ENCODE assay signal across 9 mouse cellular contexts in the genomic region with DNA sequence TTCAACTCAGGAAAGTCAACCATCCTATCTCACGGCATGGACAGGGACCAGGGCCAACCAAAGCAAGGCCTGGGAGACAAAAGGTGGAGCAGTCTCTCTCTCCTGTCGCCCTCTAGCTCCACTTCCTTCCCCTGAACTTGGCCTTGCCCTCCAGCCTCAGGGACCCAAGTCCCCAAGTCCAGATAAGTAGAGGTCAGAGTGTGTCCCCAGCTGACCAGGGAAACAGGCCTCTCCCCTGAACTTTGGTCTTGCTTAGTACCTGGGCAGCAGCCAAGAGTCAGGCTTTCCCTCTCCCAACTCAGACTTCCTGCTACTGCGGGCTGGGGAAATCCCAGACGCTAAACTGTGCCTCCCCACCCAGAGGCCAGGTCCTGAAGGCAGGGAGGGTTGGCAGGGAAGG. TPM values are rescaled to one million over a fixed set of nuclear protein-coding genes. Genes with fewer than 3 reads are reported as not detected.
DNase-seq lines count a peak whose midpoint lies in the region; ATAC-seq and TF ChIP-seq lines count a peak whose summit lies in the region.
"Had no signal": no experiment of that assay in that cellular context is flagged by ENCODE, and none has a peak within 500 bp of the region (broad histone marks: within the 10 kb centered on the region; RNA-seq: fewer than 3 reads in every experiment).

No protein-coding gene starts in this region.

- peak overlapping the region; percentile 71 for H3K27ac ChIP-seq in gastrocnemius, adult 2 months
- H3K27ac ChIP-seq in kidney, postnatal 0 days: no peak overlapping the region
- no peak overlapping the region for H3K27ac ChIP-seq in cerebellum, adult 2 months (ENCODE audit: insufficient read depth, low read length)
- H3K27ac ChIP-seq: hindbrain, embryonic 15.5 days had no signal

- TF ChIP-seq POLR2A in cerebellum, adult 2 months (IDR thresholded peaks at IDR 0.05; ENCODE audit: borderline replicate concordance, insufficient read depth, low read length): no peak

- DNase-seq in gastrocnemius, adult 2 months: peak; percentile 54
- no peak for DNase-seq in gastrocnemius, postnatal 10 days
- DNase-seq in heart, adult 9 months (ENCODE audit: low spot score in 2 of 2): peak; percentile 85 to 88
- peak; percentile 33 for DNase-seq in kidney, postnatal 0 days (ENCODE audit: low spot score)
- peak; percentile 69 for DNase-seq in lung, postnatal 25 days (ENCODE audit: low spot score)
- no peak for DNase-seq in cerebellum, adult 2 months
- no peak for DNase-seq in left cerebral cortex, adult 11 months (ENCODE audit: low spot score)
- no peak for DNase-seq in cerebellum, adult 8-10 months

- ATAC-seq in kidney, postnatal 0 days (replicated peaks; ENCODE audit: low FRiP score, low read depth): no peak

- no peaks in the 10 kb centered on the region for H3K4me1 ChIP-seq in kidney, postnatal 0 days (replicated peaks; ENCODE audit: insufficient read depth, low read length)
- H3K4me1 ChIP-seq in cerebellum, adult 2 months (ENCODE audit: control insufficient read depth, insufficient read depth, low read length): peaks cover 6% of the 10 kb centered on the region; the same call in 1 of the 2 replicates

- WGBS in kidney, postnatal 0 days: 34% methylated on average over 4 of the region's 4 CpGs
- WGBS in cerebellum, adult 2 months: 45% methylated on average over 4 of the region's 4 CpGs

- H3K9ac ChIP-seq in kidney, postnatal 0 days (ENCODE audit: low read depth, low read length): no peak overlapping the region

- no peak for TF ChIP-seq CTCF in gastrocnemius, adult 2 months (IDR thresholded peaks at IDR 0.05)
- TF ChIP-seq CTCF in kidney, postnatal 0 days (IDR thresholded peaks at IDR 0.05; ENCODE audit: low read depth): no peak
- no peak for TF ChIP-seq CTCF in cerebellum, adult 2 months (IDR thresholded peaks at IDR 0.05; ENCODE audit: borderline replicate concordance, insufficient read depth, low read depth, low read length)

- H3K36me3 ChIP-seq in kidney, postnatal 0 days (ENCODE audit: insufficient read depth, low read length): no peaks in the 10 kb centered on the region
- H3K36me3 ChIP-seq: hindbrain, embryonic 15.5 days had no signal

- intact Hi-C loops in gastrocnemius, adult 2 months (cut with DNase I): no loop called here

- H3K9me3 ChIP-seq in kidney, postnatal 0 days (replicated peaks; ENCODE audit: low read length): no peaks in the 10 kb centered on the region
- H3K9me3 ChIP-seq: hindbrain, embryonic 15.5 days had no signal

- H3K27me3 ChIP-seq in kidney, postnatal 0 days (ENCODE audit: insufficient read depth, low read length): no peaks in the 10 kb centered on the region
- no peaks in the 10 kb centered on the region for H3K27me3 ChIP-seq in cerebellum, adult 2 months (ENCODE audit: control insufficient read depth, insufficient read depth, low read length)
- H3K27me3 ChIP-seq: hindbrain, embryonic 15.5 days had no signal

- H3K4me3 ChIP-seq in gastrocnemius, adult 2 months: peak overlapping the region; percentile 59
- H3K4me3 ChIP-seq in kidney, postnatal 0 days (replicated peaks; ENCODE audit: low read depth, low read length): no peak overlapping the region
- no peak overlapping the region for H3K4me3 ChIP-seq in cerebellum, adult 2 months (replicated peaks; ENCODE audit: insufficient read depth, low read depth, low read length)
- H3K4me3 ChIP-seq: hindbrain, embryonic 15.5 days had no signal

- no peak overlapping the region for H3K4me2 ChIP-seq in kidney, postnatal 0 days (ENCODE audit: low read length)

RNA-seq across cellular contexts. Expression of gene Etv3, which starts 16.1 kb away (rescaled TPM):
- 10 to 100 TPM in 1 of 2 experiments, 1 to 10 TPM in 1; 9.5 to 10.6 TPM for total RNA-seq in gastrocnemius, adult 2 months (2021)
- 10 to 100 TPM; 11.4 to 11.6 TPM for total RNA-seq in gastrocnemius, postnatal 10 days (2021)
- 10.2 and 10.9 TPM in 2 replicates for polyA plus RNA-seq in kidney, postnatal 0 days (2015; fragmentation: Nextera tagmentation; extraction: Ambion mirVana)
- 17.3 and 18.3 TPM in 2 replicates for polyA plus RNA-seq in cerebellum, adult 2 months (2012; rRNA removed)

Comparison
In these comparisons a context has a peak if more than half of its experiments do, and no peak if none do; other contexts are left out.
1. DNase-seq: peak in gastrocnemius, adult 2 months (single experiment), heart, adult 9 months (2 of 2), kidney, postnatal 0 days (single experiment) and lung, postnatal 25 days (single experiment); none in gastrocnemius, postnatal 10 days (single experiment), cerebellum, adult 2 months (0 of 2), left cerebral cortex, adult 11 months (single experiment) and cerebellum, adult 8-10 months (single experiment).